Comparison of ENCODE assay signal across 22 mouse cellular contexts in genomic region chr8:85524086-85524485, GRCm38 (mm10). TPM values are rescaled to one million over a fixed set of nuclear protein-coding genes. Genes with fewer than 3 reads are reported as not detected.
DNase-seq lines count a peak whose midpoint lies in the region; ATAC-seq and TF ChIP-seq lines count a peak whose summit lies in the region.
"Had no signal": no experiment of that assay in that cellular context is flagged by ENCODE, and none has a peak within 500 bp of the region (broad histone marks: within the 10 kb centered on the region; RNA-seq: fewer than 3 reads in every experiment).

No protein-coding gene starts in this region.

- H3K4me1 ChIP-seq in heart, embryonic 16.5 days (ENCODE audit: control insufficient read depth, insufficient read depth, low read length): peaks cover 7% of the 10 kb centered on the region
- H3K4me1 ChIP-seq: hindbrain, embryonic 12.5 days; limb, embryonic 10.5 days; liver, embryonic 15.5 days; lung, embryonic 15.5 days; midbrain, embryonic 13.5 days had no signal

- no peaks in the 10 kb centered on the region for H3K36me3 ChIP-seq in heart, embryonic 16.5 days (ENCODE audit: control insufficient read depth, insufficient read depth)
- H3K36me3 ChIP-seq: G1E had no signal

- WGBS in heart, embryonic 16.5 days: 71% methylated on average over 7 of the region's 7 CpGs

- H3K4me3 ChIP-seq in layer of hippocampus, adult 2 months: no peak overlapping the region
- no peak overlapping the region for H3K4me3 ChIP-seq in heart, embryonic 16.5 days (ENCODE audit: low read length)
- H3K4me3 ChIP-seq: hindbrain, embryonic 12.5 days; limb, embryonic 10.5 days; liver, embryonic 15.5 days; lung, embryonic 15.5 days; megakaryocyte, embryonic 14.5 days; midbrain, embryonic 13.5 days had no signal

- peak; percentile 47 for DNase-seq in gastrocnemius, postnatal 25 days
- no peak for DNase-seq in gastrocnemius, postnatal 14 days
- no peak for DNase-seq in layer of hippocampus, adult 2 months (ENCODE audit: low spot score in 2 of 2)
- DNase-seq in layer of hippocampus, adult 8-10 months (ENCODE audit: low spot score in 2 of 2): no peak
- DNase-seq in neural tube, embryonic 10.5 days (ENCODE audit: extremely low spot score, low spot score): no peak
- DNase-seq in adrenal gland, postnatal 25 days: no peak
- DNase-seq: adrenal gland, postnatal 14 days; cerebellum, adult 9-10 months; kidney, postnatal 36 days; liver; lung, postnatal 36 days had no signal

- peak overlapping the region; percentile 48 for H3K27ac ChIP-seq in layer of hippocampus, adult 2 months
- H3K27ac ChIP-seq in heart, embryonic 16.5 days (ENCODE audit: low read length): peak overlapping the region; percentile 61; the same call in 1 of the 2 replicates
- H3K27ac ChIP-seq: hindbrain, embryonic 12.5 days; limb, embryonic 10.5 days; liver, embryonic 15.5 days; lung, embryonic 15.5 days; midbrain, embryonic 13.5 days had no signal

- intact Hi-C loops in gastrocnemius, postnatal 14 days (cut with DNase I; ENCODE audit: low total_unique reads): no loop called here

- H3K9ac ChIP-seq in heart, embryonic 16.5 days (ENCODE audit: low read length): no peak overlapping the region
- H3K9ac ChIP-seq: hindbrain, embryonic 12.5 days; liver, embryonic 15.5 days; lung, embryonic 15.5 days; midbrain, embryonic 13.5 days had no signal

- peak; percentile 58; the same call in 1 of the 2 replicates for ATAC-seq in heart, embryonic 16.5 days (replicated peaks; ENCODE audit: extremely low read depth, insufficient read depth, low FRiP score)
- ATAC-seq: forebrain, embryonic 14.5 days; intestine, postnatal 0 days; midbrain, embryonic 13.5 days had no signal

- H3K9me3 ChIP-seq in heart, embryonic 16.5 days (replicated peaks; ENCODE audit: control insufficient read depth, low read length): no peaks in the 10 kb centered on the region
- H3K9me3 ChIP-seq: G1E; hindbrain, embryonic 12.5 days; limb, embryonic 10.5 days; liver, embryonic 15.5 days; lung, embryonic 15.5 days; megakaryocyte, embryonic 14.5 days; midbrain, embryonic 13.5 days had no signal

- no peak overlapping the region for H3K4me2 ChIP-seq in heart, embryonic 16.5 days (ENCODE audit: low read depth, low read length)
- H3K4me2 ChIP-seq: hindbrain, embryonic 12.5 days; liver, embryonic 15.5 days; lung, embryonic 15.5 days; midbrain, embryonic 13.5 days had no signal

- H3K27me3 ChIP-seq in heart, embryonic 16.5 days (ENCODE audit: control insufficient read depth, insufficient read depth, low read length): no peaks in the 10 kb centered on the region
- H3K27me3 ChIP-seq: hindbrain, embryonic 12.5 days; liver, embryonic 15.5 days; lung, embryonic 15.5 days; megakaryocyte, embryonic 14.5 days; midbrain, embryonic 13.5 days had no signal

- TF ChIP-seq CTCF in layer of hippocampus, adult 2 months (conservative IDR thresholded peaks at IDR 0.05): no peak

RNA-seq across cellular contexts. Expression of gene Dnaja2, which starts 31.1 kb away (rescaled TPM):
- total RNA-seq in gastrocnemius, postnatal 25 days (2021): 100 to 1,000 TPM; 170 to 181 TPM
- total RNA-seq in gastrocnemius, postnatal 14 days (2021): 100 to 1,000 TPM; 177 to 178 TPM
- 100 to 1,000 TPM; 193 to 201 TPM for total RNA-seq in layer of hippocampus, adult 2 months (2021)
- 100 to 1,000 TPM; 184 to 196 (median 194) TPM for total RNA-seq in layer of hippocampus, adult 8-10 months (2022)
- polyA plus RNA-seq in heart, embryonic 16.5 days (2015; fragmentation: Nextera tagmentation; extraction: Ambion mirVana): 150 and 181 TPM in 2 replicates
- total RNA-seq in adrenal gland, postnatal 25 days (2021): 140 and 166 TPM in 2 replicates

RNA-seq across cellular contexts. Expression of gene Gpt2, which starts 31.7 kb away (rescaled TPM):
- total RNA-seq in gastrocnemius, postnatal 25 days (2021): 100 to 1,000 TPM; 153 to 217 TPM
- total RNA-seq in gastrocnemius, postnatal 14 days (2021): 100 to 1,000 TPM in 1 of 2 experiments, 10 to 100 TPM in 1; 74.7 to 129 TPM
- total RNA-seq in layer of hippocampus, adult 2 months (2021): 10 to 100 TPM; 70.9 to 88.3 TPM
- total RNA-seq in layer of hippocampus, adult 8-10 months (2022): 10 to 100 TPM; 69.2 to 87.2 (median 74.1) TPM
- 5.7 and 6.1 TPM in 2 replicates for polyA plus RNA-seq in heart, embryonic 16.5 days (2015; fragmentation: Nextera tagmentation; extraction: Ambion mirVana)
- 233 and 253 TPM in 2 replicates for total RNA-seq in adrenal gland, postnatal 25 days (2021)
- total RNA-seq: monocyte, adult 5-6 weeks had no signal
- polyA plus RNA-seq: G1E had no signal
